Comparison of ENCODE assay signal across 11 mouse cellular contexts in genomic region chr5:140616110-140616503, GRCm38 (mm10). TPM values are rescaled to one million over a fixed set of nuclear protein-coding genes. Genes with fewer than 3 reads are reported as not detected.
DNase-seq lines count a peak whose midpoint lies in the region; ATAC-seq and TF ChIP-seq lines count a peak whose summit lies in the region.
"Had no signal": no experiment of that assay in that cellular context is flagged by ENCODE, and none has a peak within 500 bp of the region (broad histone marks: within the 10 kb centered on the region; RNA-seq: fewer than 3 reads in every experiment).

No protein-coding gene starts in this region.

- peaks cover 22% of the 10 kb centered on the region for H3K27me3 ChIP-seq in heart, embryonic 13.5 days (replicated peaks)
- no peaks in the 10 kb centered on the region for H3K27me3 ChIP-seq in thymus, adult 2 months (ENCODE audit: control insufficient read depth, insufficient read depth, low read length)
- H3K27me3 ChIP-seq in limb, embryonic 12.5 days, result peaks cover 21% of the 10 kb centered on the region
- H3K27me3 ChIP-seq in stomach, embryonic 16.5 days (ENCODE audit: control insufficient read depth, insufficient read depth, low read length), result no peaks in the 10 kb centered on the region

- no peak overlapping the region for H3K4me3 ChIP-seq in heart, embryonic 13.5 days
- H3K4me3 ChIP-seq in thymus, adult 2 months (ENCODE audit: control insufficient read depth, insufficient read depth, low read length), result no peak overlapping the region
- no peak overlapping the region for H3K4me3 ChIP-seq in limb, embryonic 12.5 days (replicated peaks)
- H3K4me3 ChIP-seq in stomach, embryonic 16.5 days (replicated peaks; ENCODE audit: low read length), result no peak overlapping the region
- H3K4me3 ChIP-seq: layer of hippocampus, adult 2 months had no signal

- no peak for TF ChIP-seq CTCF in thymus, adult 2 months (IDR thresholded peaks at IDR 0.05; ENCODE audit: borderline replicate concordance, control insufficient read depth, extremely low read depth, insufficient read depth, low read length, poor library complexity)

- 0 out of 2 replicates have a peak overlapping the region, but pooled peaks have one; percentile 14 for H3K9ac ChIP-seq in heart, embryonic 13.5 days
- no peak overlapping the region for H3K9ac ChIP-seq in limb, embryonic 12.5 days (replicated peaks)
- H3K9ac ChIP-seq in stomach, embryonic 16.5 days (ENCODE audit: low read length), result 0 out of 2 replicates have a peak overlapping the region, but pooled peaks have one; percentile 15

- WGBS in heart, embryonic 13.5 days, result 70% methylated on average over 6 of the region's 6 CpGs
- WGBS in thymus, adult 2 months, result 45% methylated on average over 6 of the region's 6 CpGs
- WGBS in limb, embryonic 12.5 days, result 78% methylated on average over 6 of the region's 6 CpGs
- 69% methylated on average over 6 of the region's 6 CpGs for WGBS in stomach, embryonic 16.5 days

- H3K4me2 ChIP-seq in heart, embryonic 13.5 days, result no peak overlapping the region
- H3K4me2 ChIP-seq in limb, embryonic 12.5 days, result no peak overlapping the region
- no peak overlapping the region for H3K4me2 ChIP-seq in stomach, embryonic 16.5 days (ENCODE audit: low read depth, low read length)

- H3K27ac ChIP-seq in heart, embryonic 13.5 days (replicated peaks), result no peak overlapping the region
- H3K27ac ChIP-seq in thymus, adult 2 months (ENCODE audit: control insufficient read depth, insufficient read depth, low read length), result peak overlapping the region; percentile 47
- H3K27ac ChIP-seq in limb, embryonic 12.5 days, result 0 out of 2 replicates have a peak overlapping the region, but pooled peaks have one; percentile 29
- no peak overlapping the region for H3K27ac ChIP-seq in stomach, embryonic 16.5 days (ENCODE audit: low read length)

- no peak for DNase-seq in heart, adult 9 months (ENCODE audit: low spot score in 2 of 2)
- no peak for DNase-seq in thymus, adult 2 months
- DNase-seq in thymus, postnatal 4 days, result no peak
- no peak for DNase-seq in cerebellum, adult 9-10 months
- DNase-seq in embryo, embryonic 9.5 days (ENCODE audit: extremely low spot score), result no peak
- DNase-seq: cerebellum, adult 11-12 months; heart, postnatal 10 days had no signal

- H3K9me3 ChIP-seq in heart, embryonic 13.5 days, result no peaks in the 10 kb centered on the region
- H3K9me3 ChIP-seq in limb, embryonic 12.5 days, result no peaks in the 10 kb centered on the region
- no peaks in the 10 kb centered on the region for H3K9me3 ChIP-seq in stomach, embryonic 16.5 days (replicated peaks; ENCODE audit: control insufficient read depth, low read length)

- H3K4me1 ChIP-seq in heart, embryonic 13.5 days, result peaks cover 26% of the 10 kb centered on the region
- peaks cover 35% of the 10 kb centered on the region for H3K4me1 ChIP-seq in thymus, adult 2 months (replicated peaks; ENCODE audit: control insufficient read depth, insufficient read depth, low read length)
- peaks cover 21% of the 10 kb centered on the region for H3K4me1 ChIP-seq in limb, embryonic 12.5 days (replicated peaks)
- H3K4me1 ChIP-seq in stomach, embryonic 16.5 days (ENCODE audit: control insufficient read depth, insufficient read depth, low read length), result peaks cover 15% of the 10 kb centered on the region

- no peak for TF ChIP-seq POLR2A in thymus, adult 2 months (IDR thresholded peaks at IDR 0.05; ENCODE audit: control insufficient read depth, extremely low read depth, insufficient read depth, low read length, poor library complexity)

- peaks cover 5% of the 10 kb centered on the region; the same call in 1 of the 2 replicates for H3K36me3 ChIP-seq in heart, embryonic 13.5 days
- no peaks in the 10 kb centered on the region for H3K36me3 ChIP-seq in thymus, adult 2 months (ENCODE audit: control insufficient read depth, insufficient read depth, low read length)
- H3K36me3 ChIP-seq in limb, embryonic 12.5 days, result peaks cover 10% of the 10 kb centered on the region
- H3K36me3 ChIP-seq in stomach, embryonic 16.5 days (ENCODE audit: control insufficient read depth, insufficient read depth, low read length), result peaks cover 2% of the 10 kb centered on the region; the same call in 1 of the 2 replicates

- no peak for ATAC-seq in heart, embryonic 13.5 days (ENCODE audit: extremely low read depth, insufficient number of reproducible peaks, low FRiP score, low TSS enrichment)
- no peak for ATAC-seq in limb, embryonic 12.5 days (ENCODE audit: insufficient number of reproducible peaks, insufficient read depth, low FRiP score, low TSS enrichment, low read depth)
- ATAC-seq in stomach, embryonic 16.5 days (ENCODE audit: insufficient read depth, low FRiP score), result no peak

RNA-seq across cellular contexts. Expression of gene Lfng, which starts 9.0 kb away (rescaled TPM):
- 3.3 and 3.5 TPM in 2 replicates for polyA plus RNA-seq in heart, embryonic 13.5 days (2015; fragmentation: Nextera tagmentation; extraction: Ambion mirVana)
- polyA plus RNA-seq in thymus, adult 2 months (2012; rRNA removed), result 141 and 171 TPM in 2 replicates
- polyA plus RNA-seq in limb, embryonic 12.5 days (2016; fragmentation: Nextera tagmentation; extraction: Ambion mirVana), result 10.3 and 10.8 TPM in 2 replicates
- polyA plus RNA-seq in stomach, embryonic 16.5 days (2015; fragmentation: Nextera tagmentation; extraction: Ambion mirVana), result 21.5 and 21.6 TPM in 2 replicates

RNA-seq across cellular contexts. Expression of gene Ttyh3, which starts 32.7 kb away (rescaled TPM):
- polyA plus RNA-seq in heart, embryonic 13.5 days (2015; fragmentation: Nextera tagmentation; extraction: Ambion mirVana), result 25.0 and 25.4 TPM in 2 replicates
- polyA plus RNA-seq in thymus, adult 2 months (2012; rRNA removed), result 139 and 177 TPM in 2 replicates
- polyA plus RNA-seq in limb, embryonic 12.5 days (2016; fragmentation: Nextera tagmentation; extraction: Ambion mirVana), result 48.8 and 58.0 TPM in 2 replicates
- polyA plus RNA-seq in stomach, embryonic 16.5 days (2015; fragmentation: Nextera tagmentation; extraction: Ambion mirVana), result 13.8 and 17.8 TPM in 2 replicates

RNA-seq across cellular contexts. Expression of gene Grifin, which starts 51.2 kb away (rescaled TPM):
- not detected in 2 replicates for polyA plus RNA-seq in heart, embryonic 13.5 days (2015; fragmentation: Nextera tagmentation; extraction: Ambion mirVana)
- 2.7 TPM in 2 replicates for polyA plus RNA-seq in thymus, adult 2 months (2012; rRNA removed)
- 0.36 TPM in 1 of 2 replicates, not detected in the other for polyA plus RNA-seq in limb, embryonic 12.5 days (2016; fragmentation: Nextera tagmentation; extraction: Ambion mirVana)
- polyA plus RNA-seq in stomach, embryonic 16.5 days (2015; fragmentation: Nextera tagmentation; extraction: Ambion mirVana), result 0.71 TPM in 1 of 2 replicates, not detected in the other

Comparison
In these comparisons a context has a peak if more than half of its experiments do, and no peak if none do; other contexts are left out.
1. H3K27ac ChIP-seq: peak in thymus, adult 2 months (single experiment) and limb, embryonic 12.5 days (single experiment); none in heart, embryonic 13.5 days (single experiment) and stomach, embryonic 16.5 days (single experiment).